Mouse (Mus musculus) kidney, adult 2 months (tissue): Measurements from ENCODE around the gene Gm21962.

Experiments
- CTCF ChIP-seq: fragments of 200-500 bp; conservative IDR thresholded peaks from 2 replicates; pipeline ENCODE4 v1.5.1; 2011; ENCODE audit warnings: low read depth, mild to moderate bottlenecking, control low read depth, low read length, moderate library complexity, mixed read lengths; ENCODE audit not compliant: insufficient read depth, insufficient read length
- POLR2A ChIP-seq: fragments of 200-500 bp; IDR thresholded peaks from one replicate; pipeline ENCODE4 v1.6.1; 2011; ENCODE audit warnings: low read depth, low read length, control low read depth

DNA sequence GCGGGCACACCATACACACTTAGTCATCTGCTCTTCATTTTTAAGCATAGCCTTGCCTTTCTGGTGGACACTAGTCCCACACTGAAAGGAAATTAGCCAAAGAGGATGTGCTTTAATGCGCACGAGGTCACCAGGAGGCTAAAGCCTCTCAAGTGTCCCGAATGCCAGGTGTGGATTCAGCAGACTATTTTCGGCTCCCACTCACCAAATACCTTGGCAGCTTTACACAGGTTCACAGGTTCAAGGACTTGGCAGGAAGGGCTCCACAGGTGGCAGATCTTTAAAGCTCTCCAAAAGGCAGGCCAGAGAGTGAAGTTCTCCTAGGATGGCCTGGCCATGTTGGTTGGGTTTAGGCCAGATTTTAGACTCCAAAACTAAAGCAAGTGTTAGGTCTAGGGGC lies 30.1 kb upstream of the Gm21962 start:
- no peak for TF ChIP-seq CTCF
- TF ChIP-seq POLR2A = no peak
